Mouse (Mus musculus) heart, postnatal 0 days (tissue): Measurements from ENCODE around the gene Tbc1d16.

Source experiments
- CTCF ChIP-seq: IDR thresholded peaks from 2 replicates; pipeline ENCODE4 v1.5.1; 2016; ENCODE audit warnings: antibody characterized with exemption, control low read depth, low read depth
- EP300 ChIP-seq: IDR thresholded peaks from 2 replicates; pipeline ENCODE4 v1.6.1; 2016; ENCODE audit warnings: antibody characterized with exemption, low read depth

DNA sequence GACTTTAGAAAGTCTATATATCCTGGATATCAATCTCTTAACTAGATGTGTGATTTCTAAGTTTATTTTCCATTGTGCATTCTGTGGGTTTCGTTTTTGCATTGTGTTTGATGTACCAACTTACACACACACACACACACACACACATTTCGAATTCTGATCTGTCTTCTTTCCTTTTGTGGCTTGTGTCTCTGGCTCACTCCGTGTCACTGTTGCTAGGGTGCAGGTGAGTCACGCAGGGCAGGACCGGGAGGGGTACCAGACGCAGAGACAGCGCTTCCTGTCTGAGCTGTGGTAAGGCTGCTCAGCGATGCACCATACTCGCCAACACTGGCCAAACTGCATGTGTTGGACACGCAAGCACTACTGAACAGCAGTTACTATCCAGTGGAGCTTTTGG lies 62.3 kb downstream of the Tbc1d16 start:
- TF ChIP-seq CTCF: no peak
- no peak for TF ChIP-seq EP300
